Mouse (Mus musculus) heart, embryonic 16.5 days (tissue): ENCODE data around the gene Cdca7l. TPM values are rescaled to one million over a fixed set of nuclear protein-coding genes. Genes with fewer than 3 reads are reported as not detected.
"Not testable (repeated sequence)": the region's sequence is repeated elsewhere in the genome, so short reads cannot be mapped to it uniquely, and the experiment has no call there.

Experiments
- ATAC-seq: fragments of 200-750 bp; cut with Nextera tagmentation; replicated peaks from 2 replicates; pipeline ENCODE4 v1.8.0; 2017; ENCODE audit warnings: moderate number of reproducible peaks; ENCODE audit not compliant: insufficient read depth, low FRiP score; ENCODE audit errors: extremely low read depth
- H3K27ac ChIP-seq: fragments of 300-500 bp; sonication (generic); 2 replicates; pipeline ENCODE4 v1.5.1; 2014; ENCODE audit warnings: mild to moderate bottlenecking, low read length, control low read depth, moderate library complexity
- H3K27me3 ChIP-seq: fragments of 300-500 bp; sonication (generic); 2 replicates; pipeline ENCODE4 v1.6.1; 2014; ENCODE audit warnings: low read length, mixed read lengths; ENCODE audit not compliant: control insufficient read depth, insufficient read depth
- H3K36me3 ChIP-seq: fragments of 300-500 bp; sonication (generic); 2 replicates; pipeline ENCODE4 v1.6.1; 2014; ENCODE audit not compliant: control insufficient read depth, insufficient read depth
- H3K4me1 ChIP-seq: fragments of 300-500 bp; sonication (generic); 2 replicates; pipeline ENCODE4 v1.6.1; 2014; ENCODE audit warnings: low read length, mixed read lengths; ENCODE audit not compliant: control insufficient read depth, insufficient read depth
- H3K4me2 ChIP-seq: fragments of 300-500 bp; sonication (generic); 2 replicates; pipeline ENCODE4 v1.6.1; 2014; ENCODE audit warnings: low read depth, mild to moderate bottlenecking, control low read depth, low read length
- H3K4me3 ChIP-seq: fragments of 300-500 bp; sonication (generic); 2 replicates; pipeline ENCODE4 v1.5.1; 2014; ENCODE audit warnings: mild to moderate bottlenecking, control low read depth, low read length
- H3K9ac ChIP-seq: fragments of 300-500 bp; sonication (generic); 2 replicates; pipeline ENCODE4 v1.6.1; 2014; ENCODE audit warnings: low read length, control low read depth
- H3K9me3 ChIP-seq: fragments of 300-500 bp; sonication (generic); replicated peaks from 2 replicates; pipeline ENCODE4 v1.6.1; 2016; ENCODE audit warnings: low read length; ENCODE audit not compliant: control insufficient read depth
- WGBS: fragments of 180-500 bp; shearing (Covaris S2); extraction: QIAGEN DNeasy Blood & Tissue Kit; methylation state at CpG from one replicate; pipeline ENCODE4 v1.1.7; 2014; 5-methylcytosine and 5-hydroxymethylcytosine counted together
- polyA plus RNA-seq: library from polyadenylated mRNA; unstranded; fragments of >200 nt; fragmentation: Nextera tagmentation; extraction: Ambion mirVana; gene quantifications from 2 replicates; pipeline ENCODE4 v1.2.1, GENCODE M21; 2015

Cdca7l gene
- polyA plus RNA-seq, 1 experiment from 2014 or later, result 17.4 TPM

DNA sequence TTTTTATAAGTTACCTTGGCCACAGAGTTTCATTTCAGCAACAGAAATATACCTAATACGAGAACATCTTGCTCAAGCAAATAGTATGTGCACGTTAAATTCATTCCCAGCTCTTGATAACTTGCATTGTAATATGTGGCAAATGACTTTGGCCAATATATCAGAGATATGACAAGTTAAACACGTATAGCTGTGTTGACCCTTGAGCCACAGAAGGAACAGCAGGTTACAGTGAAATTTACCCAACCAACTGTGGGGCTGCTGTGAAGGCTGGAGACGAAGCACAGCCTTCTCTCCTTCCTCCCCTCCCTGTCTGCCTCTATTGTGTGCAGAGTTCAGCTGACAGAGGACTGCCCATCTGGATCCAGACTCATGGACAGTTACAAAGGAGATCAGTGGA is 97.3 kb downstream of the Cdca7l start:
- H3K4me1 ChIP-seq, H3K9ac ChIP-seq, H3K9me3 ChIP-seq, H3K36me3 ChIP-seq, H3K4me2 ChIP-seq, H3K4me3 ChIP-seq, H3K27me3 ChIP-seq, ATAC-seq, H3K27ac ChIP-seq: not testable (repeated sequence)
- 45% methylated on average over 1 of the region's 4 CpGs for WGBS

DNA sequence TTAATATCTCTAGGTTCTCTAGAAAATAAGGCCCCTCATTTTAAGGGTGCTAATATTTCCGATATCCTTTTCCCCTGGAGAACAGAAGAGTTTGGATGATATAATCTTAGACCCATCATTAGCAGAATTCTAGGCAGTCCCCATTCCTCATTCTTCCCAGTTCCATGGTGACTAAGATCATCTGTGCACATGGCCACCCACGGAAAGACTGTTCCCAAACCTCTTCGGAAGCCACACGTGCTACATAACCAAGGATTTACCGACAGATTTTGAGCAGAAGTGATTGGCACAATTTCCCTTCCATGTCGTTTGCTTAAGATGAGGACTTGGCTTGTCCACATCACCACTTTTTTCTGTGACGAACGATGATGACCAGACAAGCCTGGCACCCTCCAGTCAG is 99.6 kb downstream of the Cdca7l start:
- WGBS, result 82% methylated on average over 8 of the region's 8 CpGs
- no peak overlapping the region for H3K4me2 ChIP-seq
- no peaks in the 10 kb centered on the region for H3K27me3 ChIP-seq
- H3K9me3 ChIP-seq, result no peaks in the 10 kb centered on the region
- H3K4me3 ChIP-seq, result no peak overlapping the region
- no peak overlapping the region for H3K27ac ChIP-seq
- H3K4me1 ChIP-seq, result 0 out of 2 replicates have a peak, but pooled peaks cover 2% of the 10 kb centered on the region
- ATAC-seq, result no peak
- no peak overlapping the region for H3K9ac ChIP-seq
- H3K36me3 ChIP-seq, result no peaks in the 10 kb centered on the region

DNA sequence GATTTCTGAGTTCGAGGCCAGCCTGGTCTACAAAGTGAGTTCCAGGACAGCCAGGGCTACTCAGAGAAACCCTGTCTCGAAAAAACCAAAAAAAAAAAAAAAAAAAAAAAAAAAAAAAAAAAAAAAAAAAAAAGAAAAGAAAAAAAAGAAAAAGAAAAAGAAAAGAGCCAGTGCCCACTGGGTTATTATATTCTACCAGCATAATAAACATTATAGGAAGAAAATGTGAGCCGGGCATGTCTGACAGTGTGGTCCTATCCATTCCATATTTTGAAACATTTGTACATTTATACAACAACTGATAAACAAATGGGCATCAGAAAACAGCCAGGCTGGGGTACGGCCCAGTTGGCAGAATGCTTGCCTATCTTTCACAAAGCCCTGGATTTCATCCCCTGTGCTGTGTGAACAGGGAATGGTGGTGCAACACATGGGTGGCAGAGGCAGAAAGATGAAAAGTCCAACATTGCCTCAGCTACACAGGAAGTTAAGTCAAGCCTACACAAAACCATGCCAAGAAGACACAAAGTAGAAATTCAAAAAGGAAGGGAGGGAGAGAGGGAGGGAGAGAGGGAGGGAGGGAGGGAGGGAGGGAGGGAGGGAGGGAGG is 101.2 kb downstream of the Cdca7l start:
- H3K4me1 ChIP-seq, H3K36me3 ChIP-seq, H3K27me3 ChIP-seq, H3K4me3 ChIP-seq, ATAC-seq, H3K9me3 ChIP-seq, H3K4me2 ChIP-seq, H3K27ac ChIP-seq, H3K9ac ChIP-seq: not testable (repeated sequence)
- 74% methylated on average over 4 of the region's 4 CpGs for WGBS

DNA sequence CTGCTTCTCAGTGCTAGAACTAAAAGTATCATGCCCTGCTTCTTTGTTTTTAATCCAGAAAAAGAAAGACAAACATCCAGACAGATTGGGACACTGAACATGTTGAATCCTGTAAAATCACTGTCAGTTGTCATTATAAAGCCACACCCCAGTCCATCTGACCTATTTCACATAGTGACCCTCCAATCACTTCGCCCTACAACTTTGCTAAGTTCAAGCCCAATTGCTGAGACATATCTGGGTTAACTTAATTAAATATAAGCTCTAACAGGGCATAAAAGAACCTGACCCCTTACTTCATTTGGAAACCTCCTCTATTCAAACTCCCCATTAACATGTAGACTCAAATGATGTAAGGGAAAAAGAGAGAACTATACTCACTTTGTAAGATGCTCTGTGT is 107.3 kb downstream of the Cdca7l start:
- no peaks in the 10 kb centered on the region for H3K27me3 ChIP-seq

DNA sequence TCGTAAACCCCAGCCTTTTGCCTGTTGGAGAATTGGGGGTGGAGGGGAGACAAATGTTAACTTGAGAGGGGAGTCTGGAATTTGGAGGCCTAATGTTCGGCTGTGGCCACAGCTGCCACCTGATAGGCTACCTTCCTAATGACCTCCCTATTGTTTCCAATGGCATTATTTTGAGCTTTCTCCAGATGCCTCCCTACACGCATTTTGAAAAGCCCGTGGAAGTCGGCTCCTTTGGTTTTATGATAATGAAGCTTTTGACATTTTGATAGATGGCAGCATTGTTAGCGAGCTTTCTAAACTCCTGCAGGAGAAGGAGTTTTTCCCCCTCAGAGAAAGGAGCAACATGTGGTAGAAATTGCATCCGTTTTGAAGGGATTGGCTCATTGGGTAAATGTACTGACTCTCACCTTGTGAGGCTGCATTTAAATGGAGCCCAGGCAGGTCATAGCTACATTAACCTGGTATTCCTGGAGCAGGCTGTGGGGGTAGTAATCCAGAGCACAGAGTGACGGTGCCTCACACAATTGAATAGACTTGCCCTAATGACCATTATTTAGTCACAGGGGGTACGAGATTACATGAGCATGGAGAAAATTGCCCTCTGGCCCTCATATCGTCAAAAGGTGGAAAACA is 110.6 kb downstream of the Cdca7l start:
- 40% methylated on average over 10 of the region's 10 CpGs for WGBS
- no peak for ATAC-seq
- Histone ChIP-seq H3K36me3 (no peaks in the 10 kb centered on the region), H3K9ac (no peak overlapping the region), H3K4me3 (no peak overlapping the region), H3K27ac (no peak overlapping the region), H3K4me2 (no peak overlapping the region), H3K4me1 (no peaks in the 10 kb centered on the region), H3K9me3 (no peaks in the 10 kb centered on the region), H3K27me3 (no peaks in the 10 kb centered on the region)

More for the DNA sequence above, 107.3 kb downstream of the Cdca7l start:
- Histone ChIP-seq H3K36me3 (no peaks in the 10 kb centered on the region), H3K27ac (no peak overlapping the region), H3K9me3 (no peaks in the 10 kb centered on the region), H3K4me1 (no peaks in the 10 kb centered on the region), H3K9ac (no peak overlapping the region), H3K4me2 (no peak overlapping the region), H3K4me3 (no peak overlapping the region)
- 60% methylated on average over 1 of the region's 1 CpGs for WGBS
- no peak for ATAC-seq

DNA sequence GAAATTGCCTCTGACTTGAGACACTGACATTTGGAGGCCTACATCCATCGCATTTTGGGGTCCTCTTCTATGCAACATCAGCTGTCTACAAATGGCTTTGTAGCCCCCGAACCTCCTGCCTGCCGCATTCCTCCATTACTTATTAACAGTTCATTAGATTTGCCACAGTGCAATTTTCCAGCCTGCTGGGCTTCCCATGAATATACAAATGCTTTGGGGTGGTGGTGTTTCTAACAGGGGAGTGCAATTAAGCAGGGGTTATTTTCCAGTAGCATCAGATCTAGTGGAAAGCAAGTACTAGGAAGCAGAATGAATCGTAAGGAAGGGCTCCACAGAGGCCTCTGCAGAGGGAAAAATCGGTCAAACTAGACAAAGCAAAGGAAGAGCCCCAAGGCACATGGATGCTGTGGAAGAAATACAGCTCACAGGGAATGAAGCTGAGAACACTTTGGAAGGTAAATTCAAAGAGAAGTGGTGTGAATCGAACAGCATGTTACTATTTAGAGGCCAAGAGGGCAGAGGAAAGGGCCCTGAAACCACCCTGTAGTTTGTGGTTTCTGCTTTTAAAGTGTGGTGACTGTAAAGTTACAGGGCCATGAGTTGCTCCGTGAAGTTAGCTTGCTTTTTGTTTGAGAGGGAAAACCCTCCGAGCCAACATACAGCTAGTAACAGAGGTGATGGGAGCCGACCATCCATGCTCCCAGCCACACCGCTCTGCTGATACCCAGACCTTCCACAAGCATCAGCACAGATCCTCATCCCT is 111.9 kb downstream of the Cdca7l start:
- Histone ChIP-seq H3K9me3 (no peaks in the 10 kb centered on the region), H3K9ac (no peak overlapping the region), H3K4me2 (no peak overlapping the region), H3K4me3 (no peak overlapping the region), H3K36me3 (no peaks in the 10 kb centered on the region), H3K27me3 (no peaks in the 10 kb centered on the region), H3K4me1 (no peaks in the 10 kb centered on the region), H3K27ac (no peak overlapping the region)
- 63% methylated on average over 10 of the region's 10 CpGs for WGBS
- ATAC-seq, result no peak
